Mouse (Mus musculus) hindbrain, embryonic 16.5 days (tissue): Measurements from ENCODE around the gene Tmprss11f. TPM values are rescaled to one million over a fixed set of nuclear protein-coding genes. Genes with fewer than 3 reads are reported as not detected.

ENCODE experiments used
- polyA plus RNA-seq: library from polyadenylated mRNA; unstranded; fragments of >200 nt; fragmentation: Nextera tagmentation; extraction: Ambion mirVana; gene quantifications from 2 replicates; pipeline ENCODE4 v1.2.1, GENCODE M21; 2015

Gene Tmprss11f
- polyA plus RNA-seq, 1 experiment from 2014 or later, result not detected

Other genes with a start within 250 kb of the Tmprss11f start
- not detected in 2 replicates for gene Tmprss11a, start 163.4 kb downstream of the Tmprss11f start, polyA plus RNA-seq
- not detected in 2 replicates for gene Tmprss11g, start 113.8 kb downstream of the Tmprss11f start, polyA plus RNA-seq
- gene Tmprss11b, start 43.9 kb upstream of the Tmprss11f start, polyA plus RNA-seq, result not detected in 2 replicates
- not detected in 2 replicates for gene Tmprss11e, start 113.4 kb upstream of the Tmprss11f start, polyA plus RNA-seq
- gene Ythdc1, start 171.8 kb upstream of the Tmprss11f start, polyA plus RNA-seq, result 28.4 and 30.5 TPM in 2 replicates